Mouse (Mus musculus): Measurements from ENCODE around the gene Skint10.

The Skint10 gene

DNA sequence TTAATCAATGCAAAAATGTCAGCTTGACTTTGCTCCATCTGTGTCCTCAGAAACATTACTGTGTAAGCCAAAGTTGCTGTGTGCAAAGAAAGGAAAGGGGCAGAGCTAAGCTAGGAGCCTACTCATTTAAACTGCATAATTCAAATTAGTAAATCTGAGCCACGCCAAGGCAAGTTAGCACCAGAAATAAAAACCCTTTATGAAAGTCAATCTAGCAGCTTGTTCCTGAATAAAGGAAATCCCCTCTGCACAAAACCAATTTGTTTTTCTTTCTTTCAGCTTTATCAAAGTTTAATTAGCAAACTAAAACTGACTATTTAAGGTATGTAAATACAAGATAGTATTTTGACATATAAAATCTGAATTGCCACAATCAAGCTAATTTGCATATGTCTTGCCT, at the start of gene Skint10:
Gene Skint10, minus strand, starts transcription at position 101 of the 400 bp plus-strand sequence.
- DNase-seq (ENCODE audit: low spot score in 2 of 2) = peak in 1 of 2 experiments; percentile 7

DNA sequence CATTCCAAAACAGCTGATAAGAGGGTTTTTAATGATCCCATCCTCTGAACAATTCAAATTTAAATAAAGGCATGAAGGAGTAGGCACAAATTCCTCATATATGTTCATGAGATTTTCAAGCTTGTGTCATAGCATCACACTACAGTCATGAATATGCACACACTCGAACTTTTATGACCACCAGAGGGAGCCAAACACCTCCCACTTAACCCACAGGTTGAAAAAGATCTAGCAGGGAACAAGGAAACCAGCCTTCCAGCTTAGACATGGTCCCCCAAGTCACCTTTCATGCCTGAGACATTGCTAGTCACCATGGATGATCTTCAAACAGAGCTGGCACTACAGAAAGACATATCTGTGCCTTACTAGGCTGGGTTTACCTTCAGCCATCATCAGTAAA, 16.0 kb upstream of the Skint10 start:
- no peak for DNase-seq (ENCODE audit: low spot score in 2 of 2)
